Mouse (Mus musculus) thymus, adult 18-20 months (tissue): ENCODE measurements around the gene 0610012G03Rik.

Source experiments
- DNase-seq, 2 experiments: peaks; one replicate each; pipeline ENCODE4 v3.0.0; 2022; ENCODE audit warnings: mixed read lengths in 2 of 2

0610012G03Rik gene

GRCm38 (mm10) chr16:31932255-31932654, 16.0 kb downstream of the 0610012G03Rik start:
- no peak for DNase-seq

- DNase-seq = no peak
Measured at GRCm38 (mm10) chr16:31931330-31931729, 17.0 kb downstream of the 0610012G03Rik start.

- no peak for DNase-seq
Measured at GRCm38 (mm10) chr16:31927412-31927811, 20.9 kb downstream of the 0610012G03Rik start.

- DNase-seq = no peak
Measured at GRCm38 (mm10) chr16:31926547-31927182, 21.6 kb downstream of the 0610012G03Rik start.

DNA sequence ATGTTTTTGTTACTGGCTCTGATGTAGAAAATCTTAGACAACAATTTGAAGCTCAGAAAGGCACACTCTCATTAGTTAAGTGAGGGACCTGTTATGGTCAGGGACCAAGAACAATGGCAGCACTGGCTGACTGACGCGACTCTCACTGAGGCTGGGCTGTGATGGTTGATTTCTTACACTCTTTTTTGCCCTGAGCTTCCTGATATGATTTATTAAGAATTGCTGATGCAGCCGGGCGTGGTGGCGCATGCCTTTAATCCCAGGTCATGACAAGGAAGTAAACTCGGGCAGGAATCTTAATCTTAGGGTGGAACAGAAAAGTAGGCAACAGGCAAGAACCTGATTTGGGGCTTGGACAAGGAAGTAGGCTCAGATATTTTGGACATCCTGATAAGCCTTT, 22.2 kb downstream of the 0610012G03Rik start:
- DNase-seq = no peak

GRCm38 (mm10) chr16:31924368-31924767, 23.9 kb downstream of the 0610012G03Rik start:
- DNase-seq = no peak

- no peak for DNase-seq
Measured at GRCm38 (mm10) chr16:31918248-31918724, 30.0 kb downstream of the 0610012G03Rik start.

DNA sequence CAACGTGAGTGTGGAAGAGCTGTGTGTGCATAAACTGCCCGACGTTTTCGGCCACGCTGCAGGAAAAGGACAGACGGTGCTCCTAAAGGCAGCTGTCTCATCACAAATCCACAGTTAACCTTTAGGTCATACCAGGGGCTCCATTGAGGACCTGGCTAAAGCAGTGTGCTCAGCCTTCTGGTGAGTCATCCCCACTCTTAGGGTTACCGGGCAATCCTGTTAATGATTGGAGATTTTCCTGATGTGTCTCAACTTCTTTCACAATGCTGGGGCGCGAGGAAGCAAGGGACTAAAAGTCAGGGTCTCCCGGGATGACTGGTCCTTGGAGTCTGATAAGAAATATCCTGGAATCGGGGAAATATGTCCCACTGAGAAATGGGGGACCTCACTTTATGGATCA, 30.5 kb downstream of the 0610012G03Rik start:
- DNase-seq = no peak

GRCm38 (mm10) chr16:31910281-31910847, 37.9 kb downstream of the 0610012G03Rik start:
- DNase-seq = no peak

DNA sequence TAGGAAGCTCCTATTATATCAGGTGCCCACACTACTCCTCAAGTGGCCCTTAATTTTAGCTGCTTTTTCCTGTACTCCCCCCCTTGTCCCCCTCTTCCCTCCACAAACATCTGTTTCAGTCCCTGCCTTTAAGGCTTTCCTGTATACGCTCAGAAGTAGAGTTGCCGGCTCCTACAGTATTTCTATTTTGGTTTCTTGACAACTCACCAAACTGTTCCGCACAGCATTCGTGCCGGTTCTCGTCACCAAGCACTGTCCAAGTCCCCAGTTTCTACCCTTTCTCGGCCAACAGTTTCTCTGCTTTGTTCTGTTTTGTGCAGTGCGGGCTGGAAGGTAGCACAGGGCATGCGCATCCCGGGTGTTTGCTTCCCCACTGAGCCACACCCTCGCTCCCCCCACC, 39.3 kb downstream of the 0610012G03Rik start:
- no peak for DNase-seq

- no peak for DNase-seq
Measured at GRCm38 (mm10) chr16:31906896-31907295, 41.4 kb downstream of the 0610012G03Rik start.

DNA sequence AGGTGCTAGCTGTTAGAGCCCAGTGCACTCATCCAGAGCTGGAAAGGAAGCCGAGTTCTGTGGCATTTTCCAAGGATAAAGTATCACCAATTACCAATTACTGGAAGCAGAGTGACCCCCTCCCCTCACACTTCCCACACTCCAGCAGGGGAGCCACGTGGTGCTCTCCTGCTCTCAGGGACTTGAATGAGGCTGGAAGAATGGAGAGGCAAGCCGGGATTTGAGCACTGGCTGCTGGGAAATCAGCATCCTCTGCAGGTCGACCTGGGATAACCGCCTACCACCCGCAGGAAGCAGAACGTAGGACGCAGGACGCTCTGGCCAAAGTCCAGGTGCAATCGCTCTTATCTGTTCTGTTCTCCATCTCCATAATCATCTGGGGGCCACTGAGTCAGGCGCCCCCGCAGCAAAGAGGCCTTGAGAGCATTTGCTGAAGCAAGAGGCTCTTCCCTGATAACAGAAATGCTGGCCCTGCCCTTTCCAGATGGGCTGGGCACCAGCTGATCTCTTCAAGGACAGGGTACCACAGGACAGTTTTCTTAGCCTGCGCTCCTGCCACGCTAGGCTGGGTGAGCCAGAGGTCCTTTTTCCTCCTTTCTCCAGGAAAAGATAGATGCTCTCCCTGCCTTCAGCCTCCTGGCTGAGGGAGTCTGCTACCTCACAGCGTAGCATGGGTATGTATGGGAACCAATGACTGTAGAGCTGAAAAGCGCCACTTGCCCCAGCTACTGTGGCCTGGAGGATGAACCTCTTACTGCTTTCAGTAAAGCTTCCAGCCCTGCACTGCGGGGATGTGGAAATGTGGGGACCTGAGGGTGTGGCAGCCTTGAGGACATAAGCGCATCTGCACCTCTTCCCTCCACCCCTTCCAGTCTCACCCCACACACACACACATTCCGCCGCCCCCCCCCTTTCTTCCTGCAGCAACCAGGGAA, 42.1 kb downstream of the 0610012G03Rik start:
- no peak for DNase-seq

- no peak for DNase-seq
Measured at GRCm38 (mm10) chr16:31905331-31905730, 43.0 kb downstream of the 0610012G03Rik start.

- no peak for DNase-seq
Measured at GRCm38 (mm10) chr16:31903239-31903638, 45.1 kb downstream of the 0610012G03Rik start.

- no peak for DNase-seq
Measured at GRCm38 (mm10) chr16:31901886-31902285, 46.4 kb downstream of the 0610012G03Rik start.

GRCm38 (mm10) chr16:31898546-31899326, 49.6 kb downstream of the 0610012G03Rik start:
- no peak for DNase-seq
